Mouse (Mus musculus): ENCODE measurements around the gene Zdhhc3. TPM values are rescaled to one million over a fixed set of nuclear protein-coding genes. Genes with fewer than 3 reads are reported as not detected.

The Zdhhc3 gene
- 53.6 TPM for total RNA-seq (2023)

DNA sequence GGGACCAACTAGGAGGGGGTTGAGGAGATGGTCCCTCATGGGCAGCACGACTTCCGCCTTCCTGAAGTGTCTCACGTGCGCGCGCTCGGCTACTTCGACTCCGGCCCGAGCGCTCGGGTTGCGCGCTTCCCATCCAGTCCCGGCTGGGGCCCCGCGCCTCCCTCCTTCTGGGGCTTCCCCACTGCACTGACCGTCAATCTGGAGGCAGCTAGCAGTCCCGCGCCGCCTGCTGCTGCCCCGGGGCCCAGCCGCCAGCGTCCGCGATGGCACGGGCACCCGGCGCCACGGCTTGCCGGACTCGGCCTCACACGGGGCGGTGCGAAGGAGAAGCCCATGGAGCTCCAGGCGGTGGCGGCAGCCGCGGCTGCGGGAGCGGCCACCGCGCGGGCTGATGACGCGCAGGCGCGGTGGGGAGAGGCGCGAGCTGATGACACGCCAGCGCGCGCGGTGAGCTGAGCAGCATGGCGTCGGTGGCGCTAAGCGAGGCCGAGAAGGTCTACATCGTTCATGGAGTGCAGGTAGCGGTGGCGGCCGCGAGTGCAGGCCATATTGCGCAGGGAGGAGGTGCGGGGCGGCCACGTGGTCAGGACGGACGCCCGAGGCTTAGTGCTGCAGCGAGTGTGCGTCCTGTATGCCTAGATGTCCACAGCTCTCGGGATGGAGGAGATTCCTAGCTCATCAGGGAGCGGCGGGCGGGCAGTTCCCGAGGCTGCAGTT is at the start of gene Zdhhc3, which contains the start of gene Exosc7:
Gene Zdhhc3, minus strand, starts transcription at position 401 of the 717 bp plus-strand sequence.
Gene Exosc7, plus strand, starts transcription at position 411 of the 717 bp plus-strand sequence.

DNA sequence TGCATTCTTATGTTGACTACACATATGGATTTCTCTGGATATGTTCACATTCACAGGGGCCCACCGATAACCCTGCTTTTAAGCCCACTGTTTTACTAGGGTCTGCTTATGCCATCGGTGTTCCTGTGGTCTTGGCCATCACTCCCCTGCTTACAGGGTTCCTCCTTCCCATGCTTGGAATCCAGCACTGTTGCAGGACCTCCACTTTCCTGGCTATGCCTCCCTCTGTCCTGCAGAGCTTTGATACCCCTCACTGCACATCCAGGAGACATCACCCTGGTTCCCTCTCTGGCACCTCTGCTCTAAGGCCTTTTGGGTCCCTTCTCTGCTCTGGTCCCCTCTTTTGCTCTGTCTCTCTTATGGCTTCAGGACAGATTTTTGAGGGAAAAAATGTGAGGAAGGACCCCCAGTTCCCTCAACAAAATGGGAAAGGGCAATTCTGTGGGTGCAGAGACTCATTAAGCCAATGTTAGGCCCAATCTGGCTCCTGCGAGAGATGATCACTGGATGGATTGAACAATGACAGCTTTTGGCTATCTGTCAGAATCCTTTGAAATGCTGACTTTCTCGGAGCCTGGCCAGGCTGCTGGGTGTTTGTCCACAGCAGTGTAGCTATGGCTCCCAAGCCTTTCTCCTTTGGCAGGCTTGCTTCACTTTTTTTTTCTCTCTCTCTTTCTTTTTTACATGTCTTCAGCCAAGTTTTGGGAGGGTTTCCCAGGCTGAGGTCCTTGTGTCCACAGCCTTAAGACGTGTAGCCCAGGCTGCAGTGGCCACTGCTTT is 37.4 kb upstream of the Zdhhc3 start, which contains the start of gene Clec3b:
Gene Clec3b, plus strand, starts transcription at position 706 of the 780 bp plus-strand sequence.

DNA sequence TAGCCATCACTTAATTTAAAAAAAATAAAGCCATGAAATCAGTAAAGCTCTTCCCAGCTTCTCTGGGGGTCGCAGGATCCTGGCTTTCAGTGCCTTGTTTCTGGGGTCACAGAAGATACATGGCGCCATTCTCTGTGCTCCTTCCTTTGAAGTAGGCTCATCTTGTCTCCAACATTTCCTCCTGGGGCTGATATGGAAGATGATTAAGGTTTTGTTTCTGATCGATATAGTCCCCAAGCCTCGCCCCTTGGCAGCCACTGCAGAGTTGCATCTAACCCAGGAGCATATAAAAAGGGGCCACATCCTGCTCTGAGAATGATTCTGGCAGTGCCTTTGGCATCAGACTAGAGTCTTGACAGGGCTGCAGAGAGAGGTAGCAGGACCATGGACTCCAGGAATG is 78.6 kb downstream of the Zdhhc3 start, which contains the start of gene Tgm4:
Gene Tgm4, plus strand, starts transcription at position 301 of the 400 bp plus-strand sequence.

DNA sequence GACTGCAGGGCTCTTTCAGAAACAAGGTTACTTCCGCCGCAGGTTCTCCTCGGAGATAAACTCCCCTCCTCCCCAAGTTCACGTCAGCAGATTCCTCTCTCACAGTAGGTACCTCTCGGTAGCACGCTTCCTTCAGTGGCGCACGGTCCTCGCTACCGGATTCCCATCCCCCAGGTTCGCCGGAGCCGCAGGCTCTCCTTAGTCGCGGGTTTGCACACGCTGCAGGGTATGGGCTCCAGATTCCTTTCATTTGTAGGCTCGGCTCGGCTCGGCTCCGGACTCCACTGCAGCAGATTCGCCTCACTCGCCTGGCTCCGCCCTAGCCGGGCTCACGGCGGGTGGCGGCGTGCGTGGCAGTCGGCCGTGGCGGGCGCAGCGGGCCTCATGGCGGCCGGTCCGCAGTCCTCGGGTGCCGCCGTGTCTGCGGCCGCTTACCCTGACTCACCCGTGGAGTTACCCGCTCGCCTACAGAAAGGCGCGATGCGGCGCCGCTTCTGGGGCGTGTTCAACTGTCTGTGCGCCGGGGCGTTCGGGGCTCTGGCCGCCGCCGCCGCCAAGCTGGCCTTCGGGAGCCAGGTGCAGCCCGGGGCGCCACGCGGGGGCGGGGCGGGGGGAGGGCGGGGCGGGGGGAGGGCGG is 91.9 kb downstream of the Zdhhc3 start, which contains the start of gene Tmem42:
Gene Tmem42, plus strand, starts transcription at position 332 of the 637 bp plus-strand sequence.

Other genes starting within 250 kb of the Zdhhc3 start
- gene Zfp445, start 247.2 kb downstream of the Zdhhc3 start, total RNA-seq (2023): 129 TPM
- gene Zkscan7, start 227.5 kb downstream of the Zdhhc3 start, total RNA-seq (2023): 4.1 TPM
- not detected for gene Zfp105, start 190.1 kb downstream of the Zdhhc3 start, total RNA-seq (2023)
- gene 1110059G10Rik, start 162.2 kb downstream of the Zdhhc3 start, total RNA-seq (2023): 31.4 TPM
- 1.6 TPM for gene Kif15, start 162.2 kb downstream of the Zdhhc3 start, total RNA-seq (2023)
- gene Tmem42, start 91.9 kb downstream of the Zdhhc3 start, total RNA-seq (2023): 28.6 TPM
- 1.8 TPM for gene Tgm4, start 78.5 kb downstream of the Zdhhc3 start, total RNA-seq (2023)
- gene Exosc7, start within 50 bp of the Zdhhc3 start, total RNA-seq (2023): 56.1 TPM
- not detected for gene Clec3b, start 37.7 kb upstream of the Zdhhc3 start, total RNA-seq (2023)
- not detected for gene Cdcp1, start 102.8 kb upstream of the Zdhhc3 start, total RNA-seq (2023)
- 0.70 TPM for gene Tmem158, start 147.6 kb upstream of the Zdhhc3 start, total RNA-seq (2023)

Measured in CD8-positive naive resting alpha-beta T cell, adult 57 days (primary cell).